18 mouse cellular contexts compared by ENCODE assay signal in the genomic region with DNA sequence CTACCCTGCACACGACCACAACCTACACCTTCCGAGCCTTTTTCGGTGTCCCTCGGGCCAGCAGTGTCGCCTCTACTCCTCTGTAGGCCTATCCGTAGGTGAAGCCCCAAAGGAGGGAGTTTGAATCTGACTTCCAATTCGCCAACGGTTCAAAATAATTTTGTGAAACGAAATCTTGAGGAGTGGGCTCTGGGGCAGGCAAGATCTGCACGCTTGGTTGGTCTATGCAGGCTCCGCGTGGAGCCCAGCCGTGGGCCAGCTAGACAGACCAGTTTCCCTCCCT. TPM values are rescaled to one million over a fixed set of nuclear protein-coding genes. Genes with fewer than 3 reads are reported as not detected.
DNase-seq lines count a peak whose midpoint lies in the region; ATAC-seq and TF ChIP-seq lines count a peak whose summit lies in the region.
"Had no signal": no experiment of that assay in that cellular context is flagged by ENCODE, and none has a peak within 500 bp of the region (broad histone marks: within the 10 kb centered on the region; RNA-seq: fewer than 3 reads in every experiment).

No protein-coding gene starts in this region.

- intact Hi-C loops in heart, postnatal 10 days (cut with DNase I): no loop called here

- peak overlapping the region; percentile 2; the same call in 1 of the 2 replicates for H3K4me3 ChIP-seq in heart, embryonic 11.5 days (ENCODE audit: low read depth, low read length)
- peak overlapping the region; percentile 36 for H3K4me3 ChIP-seq in lung, adult 2 months (replicated peaks; ENCODE audit: extremely low read depth, low read depth, low read length)
- peak overlapping the region; percentile 61 for H3K4me3 ChIP-seq in limb, embryonic 11.5 days (ENCODE audit: low read depth, low read length)
- H3K4me3 ChIP-seq: left cerebral cortex, adult 2 months had no signal

- no peak overlapping the region; the same call in 1 of the 2 replicates for H3K4me2 ChIP-seq in heart, embryonic 11.5 days
- peak overlapping the region; percentile 53 for H3K4me2 ChIP-seq in limb, embryonic 11.5 days (ENCODE audit: low read depth, severe bottlenecking)

- peaks cover 85% of the 10 kb centered on the region for H3K27me3 ChIP-seq in heart, embryonic 11.5 days (ENCODE audit: control insufficient read depth, insufficient read depth, low read length)
- H3K27me3 ChIP-seq in limb, embryonic 11.5 days (ENCODE audit: control insufficient read depth, insufficient read depth, low read length): peaks cover 41% of the 10 kb centered on the region

- H3K9me3 ChIP-seq in heart, embryonic 11.5 days (replicated peaks; ENCODE audit: control insufficient read depth, low read length): no peaks in the 10 kb centered on the region
- no peaks in the 10 kb centered on the region for H3K9me3 ChIP-seq in limb, embryonic 11.5 days (ENCODE audit: control insufficient read depth, low read length)

- peaks cover 22% of the 10 kb centered on the region for H3K4me1 ChIP-seq in heart, embryonic 11.5 days (ENCODE audit: control insufficient read depth, insufficient read depth, low read length)
- H3K4me1 ChIP-seq in lung, adult 2 months (ENCODE audit: control insufficient read depth, insufficient read depth, low read length): peaks cover 7% of the 10 kb centered on the region
- H3K4me1 ChIP-seq in limb, embryonic 11.5 days (ENCODE audit: control insufficient read depth, insufficient read depth, low read length): peaks cover 35% of the 10 kb centered on the region

- no peak for TF ChIP-seq POLR2A in lung, adult 2 months (IDR thresholded peaks at IDR 0.05; ENCODE audit: borderline replicate concordance, extremely low read depth, low read depth, low read length)

- WGBS in heart, embryonic 11.5 days (ENCODE audit: insufficient replicate concordance): 1% methylated on average over 13 of the region's 13 CpGs
- 15% methylated on average over 13 of the region's 13 CpGs for WGBS in lung, adult 2 months
- 3% methylated on average over 13 of the region's 13 CpGs for WGBS in limb, embryonic 11.5 days

- no peak for TF ChIP-seq CTCF in lung, adult 2 months (IDR thresholded peaks at IDR 0.05; ENCODE audit: insufficient read depth, low read length)

- no peaks in the 10 kb centered on the region for H3K36me3 ChIP-seq in heart, embryonic 11.5 days (ENCODE audit: control insufficient read depth, insufficient read depth, low read length)
- H3K36me3 ChIP-seq in limb, embryonic 11.5 days (ENCODE audit: control insufficient read depth, insufficient read depth, low read length): 0 out of 2 replicates have a peak, but pooled peaks cover 2% of the 10 kb centered on the region

- ATAC-seq in heart, embryonic 11.5 days (replicated peaks; ENCODE audit: insufficient number of reproducible peaks, low FRiP score, low TSS enrichment): no peak
- no peak for ATAC-seq in limb, embryonic 11.5 days (ENCODE audit: insufficient number of reproducible peaks, low FRiP score, low TSS enrichment, low read depth)
- ATAC-seq: CD4-positive, CD25-positive, alpha-beta regulatory T cell, adult 4 months; hindbrain, embryonic 16.5 days; Patski had no signal

- no peak overlapping the region for H3K27ac ChIP-seq in heart, embryonic 11.5 days (ENCODE audit: low read depth, low read length)
- peak overlapping the region; percentile 94 for H3K27ac ChIP-seq in limb, embryonic 11.5 days (replicated peaks; ENCODE audit: low read depth, low read length)
- H3K27ac ChIP-seq: left cerebral cortex, adult 2 months had no signal

- H3K9ac ChIP-seq in heart, embryonic 11.5 days (ENCODE audit: low read depth, low read length): no peak overlapping the region; the same call in 1 of the 2 replicates
- H3K9ac ChIP-seq in limb, embryonic 11.5 days (ENCODE audit: low read length): peak overlapping the region; percentile 97

- no peak for DNase-seq in heart, postnatal 10 days
- DNase-seq in lung, adult 2 months: no peak
- DNase-seq in lung, postnatal 4 days: no peak
- peak; percentile 2 for DNase-seq in brain, adult 2 months (ENCODE audit: low read depth, low spot score)
- no peak for DNase-seq in limb, embryonic 11.5 days (ENCODE audit: low spot score)
- no peak for DNase-seq in thymus, postnatal 25 days
- DNase-seq in gastrocnemius, adult 18-20 months (ENCODE audit: low spot score): no peak
- DNase-seq: adrenal gland, adult 2 months; kidney, postnatal 14 days; lung, postnatal 10 days; spleen, adult 18-20 months had no signal

RNA-seq across cellular contexts. Expression of a gene that starts 4.3 kb away (rescaled TPM):
- polyA plus RNA-seq in heart, embryonic 11.5 days (2014; fragmentation: Nextera tagmentation; extraction: Ambion mirVana): 0.49 and 0.82 TPM in 2 replicates
- total RNA-seq in heart, postnatal 10 days (2021): under 1 TPM in 1 of 2 experiments, not detected in 1; 0.32 TPM
- polyA plus RNA-seq in lung, adult 2 months (2012; rRNA removed): 79.5 and 80.4 TPM in 2 replicates
- polyA plus RNA-seq in limb, embryonic 11.5 days (2014; fragmentation: Nextera tagmentation; extraction: Ambion mirVana): 36.3 and 36.7 TPM in 2 replicates
- 1 to 10 TPM; 1.3 to 1.4 TPM for total RNA-seq in gastrocnemius, adult 18-20 months (2021)
- polyA plus RNA-seq: CD4-positive, CD25-positive, alpha-beta regulatory T cell, adult 4 months; Patski had no signal

RNA-seq across cellular contexts. Expression of a gene that starts 40.4 kb away (rescaled TPM):
- not detected in 2 replicates for polyA plus RNA-seq in heart, embryonic 11.5 days (2014; fragmentation: Nextera tagmentation; extraction: Ambion mirVana)
- not detected for total RNA-seq in heart, postnatal 10 days (2021)
- polyA plus RNA-seq in lung, adult 2 months (2012; rRNA removed): not detected in 2 replicates
- polyA plus RNA-seq in limb, embryonic 11.5 days (2014; fragmentation: Nextera tagmentation; extraction: Ambion mirVana): not detected in 2 replicates
- total RNA-seq in gastrocnemius, adult 18-20 months (2021): not detected
- total RNA-seq: adrenal gland, adult 2 months; left cerebral cortex, adult 2 months had no signal
- polyA plus RNA-seq: adrenal gland, adult 2 months; cortical plate, adult 2 months; gonadal fat pad, adult 2 months; hindbrain, embryonic 16.5 days; Patski had no signal

RNA-seq across cellular contexts. Expression of a gene that starts 58.2 kb away (rescaled TPM):
- 3.6 and 4.4 TPM in 2 replicates for polyA plus RNA-seq in heart, embryonic 11.5 days (2014; fragmentation: Nextera tagmentation; extraction: Ambion mirVana)
- 10 to 100 TPM; 17.3 to 18.4 TPM for total RNA-seq in heart, postnatal 10 days (2021)
- polyA plus RNA-seq in lung, adult 2 months (2012; rRNA removed): 257 and 302 TPM in 2 replicates
- 11.3 and 14.9 TPM in 2 replicates for polyA plus RNA-seq in limb, embryonic 11.5 days (2014; fragmentation: Nextera tagmentation; extraction: Ambion mirVana)
- total RNA-seq in gastrocnemius, adult 18-20 months (2021): 1 to 10 TPM; 1.3 to 1.7 TPM
- polyA plus RNA-seq: CD4-positive, CD25-positive, alpha-beta regulatory T cell, adult 4 months had no signal

Comparison
In these comparisons a context has a peak if more than half of its experiments do, and no peak if none do; other contexts are left out.
1. H3K4me3 ChIP-seq: peak in every context shown above with its lines; median percentile 61 in limb, embryonic 11.5 days; 36 in lung, adult 2 months; 2 in heart, embryonic 11.5 days.
2. RNA of a gene that starts 4.3 kb away (polyA plus RNA-seq): 79.5 to 80.4 TPM in lung, adult 2 months and 36.3 to 36.7 TPM in limb, embryonic 11.5 days; 0.49 to 0.82 TPM in heart, embryonic 11.5 days; every median in the first group is over 10 times any median in the second.
3. RNA of a gene that starts 58.2 kb away (polyA plus RNA-seq): 257 to 302 TPM in lung, adult 2 months; 11.3 to 14.9 TPM in limb, embryonic 11.5 days and 3.6 to 4.4 TPM in heart, embryonic 11.5 days; every median in the first group is over 10 times any median in the second.